In the genomic region with DNA sequence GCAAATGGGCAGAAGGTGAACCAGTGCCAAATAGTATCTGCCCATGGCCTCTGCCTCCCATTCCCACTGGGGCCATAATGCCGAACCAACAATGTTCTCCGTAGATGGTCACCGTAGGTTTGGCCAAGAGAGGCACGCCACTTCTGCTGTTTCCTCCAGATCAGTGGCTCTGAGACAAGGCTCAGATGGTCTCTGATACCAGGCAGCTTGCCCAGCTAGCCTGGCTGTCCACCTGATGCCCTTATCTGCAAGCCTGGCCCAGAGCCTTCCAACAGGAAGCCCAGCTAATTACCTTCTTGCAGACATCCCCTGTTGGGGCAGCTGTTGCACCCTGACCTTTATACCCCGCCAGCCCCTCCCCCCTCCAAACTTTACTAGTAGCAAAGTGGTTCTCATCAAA, we compare ENCODE assay signal across 24 mouse cellular contexts. TPM values are rescaled to one million over a fixed set of nuclear protein-coding genes. Genes with fewer than 3 reads are reported as not detected.
DNase-seq lines count a peak whose midpoint lies in the region; ATAC-seq lines count a peak whose summit lies in the region.
"Had no signal": no experiment of that assay in that cellular context is flagged by ENCODE, and none has a peak within 500 bp of the region (broad histone marks: within the 10 kb centered on the region; RNA-seq: fewer than 3 reads in every experiment).

No protein-coding gene starts in this region.

- H3K27me3 ChIP-seq in hindbrain, embryonic 16.5 days (replicated peaks; ENCODE audit: control insufficient read depth, insufficient read depth, low read length): no peaks in the 10 kb centered on the region
- no peaks in the 10 kb centered on the region for H3K27me3 ChIP-seq in hindbrain, embryonic 14.5 days (ENCODE audit: control insufficient read depth, insufficient read depth, low read length)
- peaks cover 8% of the 10 kb centered on the region for H3K27me3 ChIP-seq in embryonic facial prominence, embryonic 10.5 days (replicated peaks; ENCODE audit: low read depth, poor library complexity, severe bottlenecking)
- no peaks in the 10 kb centered on the region for H3K27me3 ChIP-seq in liver, embryonic 11.5 days (replicated peaks; ENCODE audit: control insufficient read depth, insufficient read depth, low read length)
- H3K27me3 ChIP-seq: CH12.LX; forebrain, embryonic 15.5 days had no signal

- no peak overlapping the region for H3K4me3 ChIP-seq in hindbrain, embryonic 16.5 days (ENCODE audit: low read length)
- H3K4me3 ChIP-seq in hindbrain, embryonic 14.5 days (replicated peaks; ENCODE audit: low read length): no peak overlapping the region
- no peak overlapping the region for H3K4me3 ChIP-seq in embryonic facial prominence, embryonic 10.5 days
- H3K4me3 ChIP-seq in liver, embryonic 11.5 days (ENCODE audit: low read depth, low read length): no peak overlapping the region
- H3K4me3 ChIP-seq: forebrain, embryonic 15.5 days; limb, embryonic 13.5 days; myocyte had no signal

- H3K27ac ChIP-seq in hindbrain, embryonic 16.5 days (ENCODE audit: low read depth, low read length): peak overlapping the region; percentile 9; the same call in 1 of the 2 replicates
- H3K27ac ChIP-seq in hindbrain, embryonic 14.5 days: no peak overlapping the region
- H3K27ac ChIP-seq in embryonic facial prominence, embryonic 10.5 days (replicated peaks): peak overlapping the region; percentile 55
- H3K27ac ChIP-seq in liver, embryonic 11.5 days (ENCODE audit: low read depth, low read length): no peak overlapping the region
- H3K27ac ChIP-seq: forebrain, embryonic 15.5 days; limb, embryonic 13.5 days had no signal

- no peak overlapping the region for H3K9ac ChIP-seq in hindbrain, embryonic 16.5 days (ENCODE audit: low read depth, low read length)
- H3K9ac ChIP-seq in hindbrain, embryonic 14.5 days: no peak overlapping the region
- H3K9ac ChIP-seq in liver, embryonic 11.5 days (ENCODE audit: low read depth, low read length): no peak overlapping the region
- H3K9ac ChIP-seq: forebrain, embryonic 15.5 days; limb, embryonic 13.5 days had no signal

- 65% methylated on average over 5 of the region's 5 CpGs for WGBS in hindbrain, embryonic 16.5 days
- 71% methylated on average over 5 of the region's 5 CpGs for WGBS in hindbrain, embryonic 14.5 days
- WGBS in embryonic facial prominence, embryonic 10.5 days: 68% methylated on average over 5 of the region's 5 CpGs
- WGBS in liver, embryonic 11.5 days: 73% methylated on average over 5 of the region's 5 CpGs

- ATAC-seq in hindbrain, embryonic 16.5 days: peak; percentile 10; the same call in 1 of the 2 replicates
- no peak for ATAC-seq in hindbrain, embryonic 14.5 days (ENCODE audit: low FRiP score)
- no peak for ATAC-seq in liver, embryonic 11.5 days (replicated peaks; ENCODE audit: low FRiP score)
- ATAC-seq: forebrain, embryonic 15.5 days had no signal

- H3K36me3 ChIP-seq in hindbrain, embryonic 16.5 days (ENCODE audit: control insufficient read depth, insufficient read depth, low read length): no peaks in the 10 kb centered on the region
- H3K36me3 ChIP-seq in hindbrain, embryonic 14.5 days (replicated peaks; ENCODE audit: control insufficient read depth, insufficient read depth): no peaks in the 10 kb centered on the region
- 0 out of 2 replicates have a peak, but pooled peaks cover 14% of the 10 kb centered on the region for H3K36me3 ChIP-seq in embryonic facial prominence, embryonic 10.5 days (replicated peaks)
- peaks cover 6% of the 10 kb centered on the region for H3K36me3 ChIP-seq in liver, embryonic 11.5 days (ENCODE audit: control insufficient read depth, insufficient read depth, low read length)
- H3K36me3 ChIP-seq: forebrain, embryonic 15.5 days had no signal

- no peaks in the 10 kb centered on the region for H3K9me3 ChIP-seq in hindbrain, embryonic 16.5 days (ENCODE audit: control insufficient read depth, low read length)
- no peaks in the 10 kb centered on the region for H3K9me3 ChIP-seq in hindbrain, embryonic 14.5 days (ENCODE audit: control insufficient read depth, low read length)
- H3K9me3 ChIP-seq in embryonic facial prominence, embryonic 10.5 days: no peaks in the 10 kb centered on the region
- H3K9me3 ChIP-seq in liver, embryonic 11.5 days (ENCODE audit: control insufficient read depth, low read length): no peaks in the 10 kb centered on the region
- H3K9me3 ChIP-seq: forebrain, embryonic 15.5 days; limb, embryonic 13.5 days had no signal

- H3K4me2 ChIP-seq in hindbrain, embryonic 16.5 days (ENCODE audit: low read length): no peak overlapping the region
- H3K4me2 ChIP-seq in hindbrain, embryonic 14.5 days (replicated peaks): no peak overlapping the region
- H3K4me2 ChIP-seq in liver, embryonic 11.5 days: no peak overlapping the region
- H3K4me2 ChIP-seq: forebrain, embryonic 15.5 days; heart, embryonic 11.5 days; limb, embryonic 13.5 days had no signal

- H3K4me1 ChIP-seq in hindbrain, embryonic 16.5 days (ENCODE audit: control insufficient read depth, insufficient read depth, low read depth, low read length): peaks cover 7% of the 10 kb centered on the region; the same call in 1 of the 2 replicates
- peaks cover 12% of the 10 kb centered on the region for H3K4me1 ChIP-seq in hindbrain, embryonic 14.5 days (replicated peaks; ENCODE audit: control insufficient read depth, insufficient read depth, low read length)
- H3K4me1 ChIP-seq in embryonic facial prominence, embryonic 10.5 days: peaks cover 52% of the 10 kb centered on the region
- peaks cover 14% of the 10 kb centered on the region for H3K4me1 ChIP-seq in liver, embryonic 11.5 days (replicated peaks; ENCODE audit: control insufficient read depth, insufficient read depth, low read length)

- peak; percentile 55 for DNase-seq in adrenal gland, postnatal 14 days
- DNase-seq in adrenal gland, postnatal 25 days: no peak
- DNase-seq in hindbrain, embryonic 14.5 days (ENCODE audit: low spot score): no peak
- DNase-seq in cerebellum, adult 18-20 months: peak; percentile 82 to 86
- DNase-seq in embryonic facial prominence, embryonic 10.5 days (ENCODE audit: low spot score): peak; percentile 50
- no peak for DNase-seq in liver, embryonic 11.5 days (ENCODE audit: low spot score)
- no peak for DNase-seq in gastrocnemius, postnatal 4 days (ENCODE audit: low spot score in 2 of 2)
- DNase-seq: kidney, adult 18-20 months; kidney, postnatal 25 days; lung, postnatal 14 days had no signal

RNA-seq across cellular contexts. Expression of a gene that starts 23.3 kb away (rescaled TPM):
- total RNA-seq in adrenal gland, postnatal 14 days (2021): not detected in 2 replicates
- not detected in 2 replicates for total RNA-seq in adrenal gland, postnatal 25 days (2021)
- polyA plus RNA-seq in hindbrain, embryonic 16.5 days (2015; fragmentation: Nextera tagmentation; extraction: Ambion mirVana): not detected in 2 replicates
- polyA plus RNA-seq in hindbrain, embryonic 14.5 days (2014; fragmentation: Nextera tagmentation; extraction: Ambion mirVana): not detected in 2 replicates
- polyA plus RNA-seq in embryonic facial prominence, embryonic 10.5 days (2016; fragmentation: Nextera tagmentation; extraction: Ambion mirVana): not detected in 2 replicates
- polyA plus RNA-seq in liver, embryonic 11.5 days (2014; fragmentation: Nextera tagmentation; extraction: Ambion mirVana): not detected in 2 replicates
- not detected for total RNA-seq in gastrocnemius, postnatal 4 days (2021)
- total RNA-seq: gastrocnemius, adult 8-10 months; hematopoietic stem cell, adult 5-6 weeks; layer of hippocampus, postnatal 10 days; neutrophil, adult 5-6 weeks had no signal
- polyA plus RNA-seq: cortical plate, adult 2 months; embryonic facial prominence, embryonic 14.5 days; forebrain, embryonic 15.5 days; heart, embryonic 11.5 days; limb, embryonic 13.5 days; liver, embryonic 16.5 days; myocyte; testis, adult 2 months had no signal

RNA-seq across cellular contexts. Expression of a gene that starts 26.7 kb away (rescaled TPM):
- total RNA-seq in adrenal gland, postnatal 14 days (2021): 154 and 173 TPM in 2 replicates
- total RNA-seq in adrenal gland, postnatal 25 days (2021): 170 and 214 TPM in 2 replicates
- 8.5 and 10.5 TPM in 2 replicates for polyA plus RNA-seq in hindbrain, embryonic 16.5 days (2015; fragmentation: Nextera tagmentation; extraction: Ambion mirVana)
- polyA plus RNA-seq in hindbrain, embryonic 14.5 days (2014; fragmentation: Nextera tagmentation; extraction: Ambion mirVana): 11.6 and 14.7 TPM in 2 replicates
- polyA plus RNA-seq in embryonic facial prominence, embryonic 10.5 days (2016; fragmentation: Nextera tagmentation; extraction: Ambion mirVana): 26.8 and 28.1 TPM in 2 replicates
- 25.6 and 27.8 TPM in 2 replicates for polyA plus RNA-seq in liver, embryonic 11.5 days (2014; fragmentation: Nextera tagmentation; extraction: Ambion mirVana)
- total RNA-seq in gastrocnemius, postnatal 4 days (2021): 100 to 1,000 TPM; 125 to 133 TPM

RNA-seq across cellular contexts. Expression of a gene that starts 36.5 kb away (rescaled TPM):
- total RNA-seq in adrenal gland, postnatal 14 days (2021): 0.56 and 0.74 TPM in 2 replicates
- total RNA-seq in adrenal gland, postnatal 25 days (2021): 0.94 and 1.9 TPM in 2 replicates
- 0.35 and 0.50 TPM in 2 replicates for polyA plus RNA-seq in hindbrain, embryonic 16.5 days (2015; fragmentation: Nextera tagmentation; extraction: Ambion mirVana)
- 0.08 and 0.53 TPM in 2 replicates for polyA plus RNA-seq in hindbrain, embryonic 14.5 days (2014; fragmentation: Nextera tagmentation; extraction: Ambion mirVana)
- 0.33 and 0.51 TPM in 2 replicates for polyA plus RNA-seq in embryonic facial prominence, embryonic 10.5 days (2016; fragmentation: Nextera tagmentation; extraction: Ambion mirVana)
- 0.06 TPM in 1 of 2 replicates, not detected in the other for polyA plus RNA-seq in liver, embryonic 11.5 days (2014; fragmentation: Nextera tagmentation; extraction: Ambion mirVana)
- total RNA-seq in gastrocnemius, postnatal 4 days (2021): under 1 TPM; 0.62 to 0.93 TPM
- total RNA-seq: gastrocnemius, adult 8-10 months had no signal
- polyA plus RNA-seq: liver, embryonic 16.5 days had no signal

Comparison
In these comparisons a context has a peak if more than half of its experiments do, and no peak if none do; other contexts are left out.
1. DNase-seq: peak in adrenal gland, postnatal 14 days (single experiment), cerebellum, adult 18-20 months (2 of 2) and embryonic facial prominence, embryonic 10.5 days (single experiment); none in adrenal gland, postnatal 25 days (single experiment), hindbrain, embryonic 14.5 days (single experiment), liver, embryonic 11.5 days (single experiment) and gastrocnemius, postnatal 4 days (0 of 2).
2. H3K27ac ChIP-seq: peak in hindbrain, embryonic 16.5 days (single experiment) and embryonic facial prominence, embryonic 10.5 days (single experiment); none in hindbrain, embryonic 14.5 days (single experiment) and liver, embryonic 11.5 days (single experiment).